Mouse (Mus musculus) hindbrain, embryonic 12.5 days (tissue): Measurements from ENCODE around the gene Atg4c. TPM values are rescaled to one million over a fixed set of nuclear protein-coding genes. Genes with fewer than 3 reads are reported as not detected.

Source experiments
- ATAC-seq: fragments of 200-750 bp; cut with Nextera tagmentation; 2 replicates; pipeline ENCODE4 v1.8.0; 2017; ENCODE audit warnings: moderate TSS enrichment; ENCODE audit not compliant: low FRiP score
- H3K27ac ChIP-seq: fragments of 300-500 bp; sonication (generic); 2 replicates; pipeline ENCODE4 v1.5.1; 2016; ENCODE audit warnings: mild to moderate bottlenecking
- H3K27me3 ChIP-seq: fragments of 300-500 bp; sonication (generic); 2 replicates; pipeline ENCODE4 v1.6.1; 2016; ENCODE audit warnings: mild to moderate bottlenecking
- H3K36me3 ChIP-seq: fragments of 300-500 bp; sonication (generic); 2 replicates; pipeline ENCODE4 v1.6.1; 2016; ENCODE audit warnings: mild to moderate bottlenecking
- H3K4me1 ChIP-seq: fragments of 300-500 bp; sonication (generic); 2 replicates; pipeline ENCODE4 v1.6.1; 2016
- H3K4me2 ChIP-seq: fragments of 300-500 bp; sonication (generic); replicated peaks from 2 replicates; pipeline ENCODE4 v1.6.1; 2016; ENCODE audit warnings: mild to moderate bottlenecking
- H3K4me3 ChIP-seq: fragments of 300-500 bp; sonication (generic); 2 replicates; pipeline ENCODE4 v1.5.1; 2016; ENCODE audit warnings: mild to moderate bottlenecking
- H3K9ac ChIP-seq: fragments of 300-500 bp; sonication (generic); 2 replicates; pipeline ENCODE4 v1.6.1; 2016; ENCODE audit warnings: mild to moderate bottlenecking, moderate library complexity
- H3K9me3 ChIP-seq: fragments of 300-500 bp; sonication (generic); replicated peaks from 2 replicates; pipeline ENCODE4 v1.6.1; 2016; ENCODE audit warnings: mild to moderate bottlenecking
- WGBS: fragments of 180-500 bp; shearing (Covaris S2); methylation state at CpG from one replicate; pipeline ENCODE4 v1.1.7; 2016; 5-methylcytosine and 5-hydroxymethylcytosine counted together
- polyA plus RNA-seq: library from polyadenylated mRNA; unstranded; fragments of >200 nt; fragmentation: Nextera tagmentation; extraction: Ambion mirVana; gene quantifications from 2 replicates; pipeline ENCODE4 v1.2.1, GENCODE M21; 2016

Atg4c gene
- 18.7 and 19.8 TPM in 2 replicates for polyA plus RNA-seq

DNA sequence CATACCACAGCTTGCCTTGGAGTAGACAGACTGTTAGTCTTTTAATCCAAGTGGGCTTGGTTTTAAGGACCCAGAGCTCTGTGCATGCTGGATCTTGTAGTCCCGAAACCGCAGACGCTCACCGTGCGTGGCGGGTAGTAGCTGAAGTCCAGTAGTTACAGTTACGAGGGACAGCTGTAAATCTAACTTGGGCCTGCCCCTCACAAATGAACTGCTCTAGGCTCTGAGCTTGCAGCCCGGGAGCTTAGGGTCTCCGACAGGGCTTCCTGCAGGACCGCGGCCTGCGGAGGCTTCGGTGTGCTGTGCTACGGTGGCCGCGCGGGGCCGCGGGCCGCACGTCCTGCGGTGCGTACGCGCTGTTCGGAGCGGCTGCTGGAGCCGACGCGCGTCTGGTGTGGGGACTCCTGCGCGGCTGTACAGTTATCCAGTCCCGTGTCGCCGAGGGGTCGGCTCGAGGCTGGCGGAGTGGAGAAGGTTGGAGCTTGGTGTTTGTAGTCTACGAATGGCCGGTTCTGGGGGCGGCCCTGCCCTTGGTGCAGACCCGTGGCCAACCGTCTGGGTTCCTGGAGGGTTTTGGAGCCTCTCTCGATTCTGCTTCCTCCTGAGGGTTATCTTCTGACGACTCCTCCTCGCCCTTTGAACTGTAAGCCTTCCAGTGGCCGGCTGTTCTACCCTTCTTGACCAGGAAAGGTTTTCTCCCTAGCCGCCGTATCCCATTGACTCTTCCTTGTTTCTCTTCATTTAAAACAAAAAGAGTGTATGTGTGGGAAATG is at the start of gene Atg4c:
TSS of gene Atg4c (plus strand) at position 125 of the 773 bp plus-strand sequence.
- H3K4me3 ChIP-seq, result peak within 1 kb of the TSS; percentile 64
- peak within 1 kb of the TSS; percentile 71 for H3K9ac ChIP-seq
- no peaks in the 10 kb centered on the region for H3K9me3 ChIP-seq
- WGBS, result under 1% methylated on average over 50 of the region's 50 CpGs
- H3K4me1 ChIP-seq, result 0 out of 2 replicates have a peak, but pooled peaks cover 5% of the 10 kb centered on the region
- no peaks in the 10 kb centered on the region for H3K27me3 ChIP-seq
- H3K27ac ChIP-seq, result peak within 1 kb of the TSS; percentile 93
- no peaks in the 10 kb centered on the region for H3K36me3 ChIP-seq
- peak; percentile 98 for ATAC-seq
- peak within 1 kb of the TSS; percentile 59 for H3K4me2 ChIP-seq

DNA sequence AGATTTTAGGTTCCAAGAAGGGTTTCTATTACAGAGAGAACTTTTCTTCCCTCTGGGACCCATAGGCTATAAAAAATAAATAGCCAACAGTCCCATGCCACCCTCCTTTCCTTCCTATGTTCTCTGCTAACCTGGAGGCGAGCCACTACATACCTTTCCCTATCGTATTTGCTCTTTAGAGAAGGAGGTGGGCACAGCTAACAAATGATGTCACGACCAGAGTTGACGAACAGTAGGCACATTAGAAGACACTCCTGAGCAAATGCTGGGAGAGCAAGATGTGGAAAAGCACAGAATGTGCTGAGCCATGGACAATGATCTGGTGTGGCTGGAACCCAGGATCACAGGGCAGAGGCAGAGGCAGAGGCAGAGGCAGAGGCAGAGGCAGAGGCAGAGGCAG is 42.3 kb upstream of the Atg4c start:
- Histone ChIP-seq H3K27me3 (no peaks in the 10 kb centered on the region), H3K4me3 (no peak overlapping the region), H3K36me3 (no peaks in the 10 kb centered on the region), H3K9me3 (0 out of 2 replicates have a peak, but pooled peaks cover 3% of the 10 kb centered on the region), H3K4me1 (peaks cover 3% of the 10 kb centered on the region; the same call in 1 of the 2 replicates), H3K4me2 (no peak overlapping the region), H3K9ac (no peak overlapping the region), H3K27ac (no peak overlapping the region)
- 93% methylated on average over 4 of the region's 4 CpGs for WGBS
- ATAC-seq, result no peak

DNA sequence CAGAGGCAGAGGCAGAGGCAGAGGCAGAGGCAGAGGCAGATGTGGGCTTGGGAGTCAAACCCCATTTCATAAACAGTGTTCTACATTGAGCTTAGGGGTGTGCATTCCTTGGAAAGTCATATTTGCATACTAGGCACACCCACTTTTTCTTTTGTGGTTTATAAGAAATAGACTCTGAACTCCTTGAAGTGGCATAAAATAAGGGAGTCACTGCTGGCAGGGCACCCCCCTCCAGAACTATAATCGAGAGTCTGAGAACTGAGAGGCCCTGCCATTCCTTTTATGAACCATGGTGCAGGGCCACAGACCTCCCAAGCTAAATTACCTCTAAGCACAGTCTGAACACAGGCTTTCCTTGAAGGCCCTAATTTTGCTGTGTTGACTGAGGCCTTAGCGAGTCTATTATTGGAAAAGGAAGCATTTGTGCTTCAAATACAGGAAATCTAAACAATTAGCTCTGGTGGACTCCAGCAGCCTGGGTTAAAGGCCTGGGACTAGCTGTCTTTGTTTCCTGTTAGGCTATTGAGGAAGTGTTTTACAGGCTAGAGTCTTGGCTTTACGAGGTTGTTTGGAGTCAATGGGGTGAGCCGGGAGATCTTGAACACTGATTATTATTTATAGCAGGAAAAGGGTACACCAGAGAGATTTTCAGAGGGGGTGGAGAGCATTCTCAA is 41.7 kb upstream of the Atg4c start:
- Histone ChIP-seq H3K4me3 (no peak overlapping the region), H3K4me2 (no peak overlapping the region)
- 50% methylated on average over 4 of the region's 4 CpGs for whole genome bisulfite sequencing

DNA sequence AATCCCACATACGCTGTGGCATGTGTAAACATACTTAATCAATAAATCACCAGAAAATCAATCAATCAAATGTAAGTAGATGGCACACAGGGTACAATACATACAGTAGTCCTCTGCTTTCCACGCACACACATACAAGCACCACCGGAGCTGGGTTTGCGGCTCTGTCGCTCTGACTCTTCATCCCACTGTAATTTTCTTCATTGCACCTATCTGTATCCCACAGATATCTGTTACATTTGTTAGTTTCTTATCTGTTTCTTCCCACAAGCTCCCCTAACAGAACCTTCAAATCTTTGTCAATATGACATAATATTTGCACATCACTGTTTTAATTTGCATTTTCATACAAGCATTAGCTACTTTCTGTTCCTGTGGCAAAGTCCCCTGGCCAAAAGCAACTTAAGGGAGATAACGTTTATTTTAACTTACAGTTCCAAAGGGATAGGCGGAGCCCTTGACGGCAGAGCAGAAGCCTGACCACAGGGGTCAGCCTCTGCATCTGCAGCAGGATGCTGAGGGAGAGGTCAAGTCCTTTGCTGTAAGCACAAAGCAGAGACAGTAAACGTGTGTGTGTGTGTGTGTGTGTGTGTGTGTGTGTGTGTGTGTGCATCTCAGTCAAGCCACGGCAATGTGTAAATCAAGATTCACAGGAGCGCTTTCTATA is 37.0 kb upstream of the Atg4c start:
- 61% methylated on average over 11 of the region's 11 CpGs for WGBS
- ATAC-seq, result no peak
- Histone ChIP-seq H3K36me3 (no peaks in the 10 kb centered on the region), H3K4me2 (no peak overlapping the region), H3K4me3 (no peak overlapping the region), H3K27me3 (peaks cover 13% of the 10 kb centered on the region), H3K4me1 (peaks cover 8% of the 10 kb centered on the region), H3K27ac (no peak overlapping the region), H3K9me3 (no peaks in the 10 kb centered on the region), H3K9ac (no peak overlapping the region)

More for the DNA sequence above, 41.7 kb upstream of the Atg4c start:
- H3K27me3 ChIP-seq, result no peaks in the 10 kb centered on the region
- no peak for ATAC-seq
- no peaks in the 10 kb centered on the region for H3K36me3 ChIP-seq
- 0 out of 2 replicates have a peak, but pooled peaks cover under 1% of the 10 kb centered on the region for H3K9me3 ChIP-seq
- no peak overlapping the region for H3K27ac ChIP-seq
- H3K4me1 ChIP-seq, result peaks cover 3% of the 10 kb centered on the region; the same call in 1 of the 2 replicates
- no peak overlapping the region for H3K9ac ChIP-seq

DNA sequence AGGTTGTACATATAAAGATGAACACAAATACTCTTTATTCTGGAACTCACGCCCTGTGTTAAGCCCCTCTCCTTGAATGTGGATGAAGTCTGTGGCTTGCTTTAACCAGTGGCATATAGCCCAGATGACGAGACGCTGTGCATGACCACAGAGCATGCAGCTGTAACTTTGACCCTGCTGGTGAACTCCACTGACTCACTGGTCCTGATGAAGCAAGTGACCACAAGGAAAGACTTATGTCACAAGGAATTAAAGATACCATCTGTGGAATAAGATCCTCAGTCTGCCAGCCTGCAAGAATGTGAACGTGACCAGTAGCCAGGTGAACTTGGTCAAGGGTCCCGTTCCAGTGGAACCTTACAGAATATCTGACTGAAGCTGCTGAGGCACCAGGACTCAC is 35.2 kb upstream of the Atg4c start:
- no peak for ATAC-seq
- Histone ChIP-seq H3K4me2 (no peak overlapping the region), H3K27ac (no peak overlapping the region), H3K9me3 (no peaks in the 10 kb centered on the region), H3K4me1 (peaks cover 11% of the 10 kb centered on the region), H3K36me3 (no peaks in the 10 kb centered on the region), H3K9ac (no peak overlapping the region), H3K27me3 (peaks cover 22% of the 10 kb centered on the region), H3K4me3 (no peak overlapping the region)
- WGBS, result 89% methylated on average over 5 of the region's 5 CpGs

DNA sequence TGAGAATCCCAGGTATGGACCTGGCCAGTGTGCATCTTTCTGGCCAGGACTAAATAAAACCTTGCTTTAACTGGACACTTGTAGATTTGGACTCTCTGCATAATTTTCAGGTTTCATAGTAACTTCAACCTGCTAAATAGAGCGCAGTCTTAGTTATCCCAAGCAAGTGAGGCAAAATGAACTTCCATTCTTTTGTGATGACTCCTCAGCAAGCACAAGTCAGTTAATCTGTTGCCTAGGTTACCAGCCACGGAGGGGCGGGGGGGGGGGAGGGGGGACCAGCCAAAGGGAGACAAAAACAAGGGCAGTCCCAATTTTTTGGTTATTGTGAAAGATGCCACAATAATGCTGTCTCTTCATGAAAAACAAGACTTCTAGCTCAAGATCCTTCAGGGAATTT is 33.3 kb upstream of the Atg4c start:
- no peak overlapping the region for H3K27ac ChIP-seq
- peaks cover 22% of the 10 kb centered on the region for H3K27me3 ChIP-seq
- no peak for ATAC-seq
- H3K9ac ChIP-seq, result no peak overlapping the region
- 12% methylated on average over 3 of the region's 3 CpGs for WGBS
- H3K4me1 ChIP-seq, result peaks cover 14% of the 10 kb centered on the region
- no peaks in the 10 kb centered on the region for H3K9me3 ChIP-seq
- H3K36me3 ChIP-seq, result no peaks in the 10 kb centered on the region
- no peak overlapping the region for H3K4me3 ChIP-seq
- no peak overlapping the region for H3K4me2 ChIP-seq

DNA sequence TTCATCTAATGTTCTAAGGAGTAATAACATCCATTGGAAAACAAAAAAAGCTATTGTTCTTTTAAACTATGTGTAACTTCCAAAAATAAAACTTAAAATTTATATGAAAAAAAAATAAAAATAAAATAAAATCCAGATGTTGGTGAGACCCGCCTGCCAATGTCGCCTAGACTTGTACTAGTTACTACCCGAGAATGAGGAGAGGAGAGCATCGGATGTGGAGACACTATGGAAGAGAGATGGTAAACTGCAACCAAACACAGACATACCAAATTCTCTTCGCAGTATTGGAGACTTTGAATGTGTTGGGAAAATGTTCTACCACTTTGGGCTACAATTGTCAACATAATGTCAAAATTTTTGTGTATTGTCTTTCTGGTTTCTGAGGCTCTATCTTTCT is 32.8 kb upstream of the Atg4c start:
- H3K4me1 ChIP-seq, result peaks cover 14% of the 10 kb centered on the region
- H3K4me3 ChIP-seq, result no peak overlapping the region
- H3K36me3 ChIP-seq, result no peaks in the 10 kb centered on the region
- no peak for ATAC-seq
- H3K4me2 ChIP-seq, result no peak overlapping the region
- H3K27me3 ChIP-seq, result peaks cover 24% of the 10 kb centered on the region
- H3K9ac ChIP-seq, result no peak overlapping the region
- H3K9me3 ChIP-seq, result no peaks in the 10 kb centered on the region
- H3K27ac ChIP-seq, result no peak overlapping the region
- 33% methylated on average over 5 of the region's 5 CpGs for WGBS

DNA sequence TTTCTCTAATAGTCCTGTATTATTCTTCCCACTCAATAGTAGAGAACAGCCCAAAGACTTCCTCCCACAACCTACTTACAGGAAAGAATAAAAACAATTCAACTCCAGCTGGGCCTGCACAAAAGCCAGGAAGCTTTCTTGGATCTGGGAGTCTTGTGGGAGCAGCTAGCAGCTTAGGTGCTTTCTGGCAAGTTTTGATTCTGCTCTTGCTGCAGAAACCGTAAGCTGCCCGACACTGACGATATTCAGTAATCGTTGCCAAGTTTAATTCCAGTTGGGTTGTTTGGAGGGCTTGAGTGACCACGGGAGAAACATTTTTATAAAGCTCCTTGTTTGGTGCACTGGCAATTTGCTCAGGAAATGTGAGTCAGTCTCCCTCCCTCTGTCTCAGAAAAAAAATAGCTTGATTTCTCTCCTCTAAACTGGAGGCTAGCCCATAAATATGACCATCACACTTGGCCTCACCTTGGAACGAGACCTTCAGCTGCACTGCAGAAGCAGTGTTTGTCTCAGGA is 32.2 kb upstream of the Atg4c start:
- Histone ChIP-seq H3K27ac (no peak overlapping the region), H3K9ac (no peak overlapping the region), H3K4me3 (no peak overlapping the region), H3K4me2 (no peak overlapping the region), H3K4me1 (peaks cover 14% of the 10 kb centered on the region), H3K27me3 (peaks cover 26% of the 10 kb centered on the region), H3K36me3 (no peaks in the 10 kb centered on the region), H3K9me3 (no peaks in the 10 kb centered on the region)
- ATAC-seq, result no peak
- 14% methylated on average over 6 of the region's 6 CpGs for whole genome bisulfite sequencing

DNA sequence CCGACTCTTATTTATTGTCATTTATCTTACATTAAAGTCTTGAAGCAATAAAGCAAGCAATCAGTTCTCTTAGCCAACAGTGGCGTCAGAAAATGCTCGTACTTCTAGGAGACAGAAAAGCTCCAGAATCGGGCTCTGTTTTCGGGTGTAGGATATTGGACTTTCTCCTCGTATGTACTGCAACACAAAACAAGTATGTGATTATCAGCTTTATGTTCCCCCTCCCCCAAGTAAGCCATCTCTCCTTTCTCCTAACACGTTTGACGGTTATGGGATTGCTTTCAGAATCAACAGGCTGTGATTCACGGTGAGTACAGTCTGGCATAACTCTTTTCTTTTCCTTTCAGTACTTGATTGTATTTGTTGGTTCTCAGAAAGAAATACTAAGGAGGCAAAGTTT is 30.7 kb upstream of the Atg4c start:
- H3K4me2 ChIP-seq, result no peak overlapping the region
- H3K36me3 ChIP-seq, result no peaks in the 10 kb centered on the region
- no peak overlapping the region for H3K27ac ChIP-seq
- no peaks in the 10 kb centered on the region for H3K9me3 ChIP-seq
- H3K27me3 ChIP-seq, result peaks cover 26% of the 10 kb centered on the region
- no peak overlapping the region for H3K4me3 ChIP-seq
- no peak overlapping the region for H3K9ac ChIP-seq
- WGBS, result 53% methylated on average over 9 of the region's 9 CpGs
- H3K4me1 ChIP-seq, result peaks cover 14% of the 10 kb centered on the region
- ATAC-seq, result no peak

DNA sequence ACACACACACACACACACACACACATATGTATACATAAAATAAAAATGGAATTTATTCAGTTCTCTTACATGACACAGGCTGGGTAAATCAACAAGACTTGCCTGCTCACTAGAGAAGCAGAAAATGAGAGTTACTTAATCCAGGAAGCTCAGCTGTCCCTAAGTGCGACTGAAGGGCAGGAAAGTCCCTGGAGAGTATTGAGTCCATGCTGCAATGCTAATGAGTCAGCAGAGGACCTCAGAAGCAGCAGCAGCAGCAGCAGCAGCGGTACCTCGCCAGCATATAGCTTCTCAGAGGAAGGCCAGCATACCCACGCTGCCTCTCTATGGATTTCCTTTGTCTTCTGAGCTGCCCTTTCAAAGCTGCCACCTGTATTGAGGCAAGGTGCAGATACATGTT is 30.2 kb upstream of the Atg4c start:
- no peak for ATAC-seq
- 16% methylated on average over 4 of the region's 4 CpGs for WGBS
- peaks cover 23% of the 10 kb centered on the region for H3K27me3 ChIP-seq

DNA sequence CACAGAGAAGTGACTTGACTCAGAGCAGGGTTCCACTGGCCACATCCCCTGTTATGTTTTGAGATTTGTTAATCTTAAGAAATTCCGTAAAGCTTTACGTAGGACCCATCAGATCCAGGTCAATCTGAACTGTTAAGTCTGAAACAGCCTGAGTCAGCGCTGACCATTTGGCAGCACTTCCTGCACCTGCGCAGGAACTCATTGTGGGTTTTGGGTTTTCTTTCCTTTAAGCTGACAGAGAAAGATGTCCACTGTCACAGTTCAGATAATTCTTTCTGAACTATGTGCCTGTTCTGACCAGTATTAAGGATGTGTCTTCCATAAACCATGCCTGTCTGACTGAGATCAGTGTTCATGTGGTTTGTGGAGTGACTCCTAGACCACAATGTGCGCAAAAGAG is 24.9 kb upstream of the Atg4c start:
- Histone ChIP-seq H3K4me3 (no peak overlapping the region), H3K9me3 (no peaks in the 10 kb centered on the region), H3K36me3 (no peaks in the 10 kb centered on the region), H3K4me1 (no peaks in the 10 kb centered on the region), H3K27ac (no peak overlapping the region), H3K4me2 (no peak overlapping the region), H3K9ac (no peak overlapping the region), H3K27me3 (0 out of 2 replicates have a peak, but pooled peaks cover 4% of the 10 kb centered on the region)
- 95% methylated on average over 5 of the region's 5 CpGs for WGBS
- ATAC-seq, result no peak

More for the DNA sequence above, 30.2 kb upstream of the Atg4c start:
- Histone ChIP-seq H3K9me3 (no peaks in the 10 kb centered on the region), H3K36me3 (no peaks in the 10 kb centered on the region), H3K4me2 (no peak overlapping the region), H3K27ac (no peak overlapping the region), H3K4me1 (peaks cover 14% of the 10 kb centered on the region), H3K4me3 (no peak overlapping the region), H3K9ac (no peak overlapping the region)

DNA sequence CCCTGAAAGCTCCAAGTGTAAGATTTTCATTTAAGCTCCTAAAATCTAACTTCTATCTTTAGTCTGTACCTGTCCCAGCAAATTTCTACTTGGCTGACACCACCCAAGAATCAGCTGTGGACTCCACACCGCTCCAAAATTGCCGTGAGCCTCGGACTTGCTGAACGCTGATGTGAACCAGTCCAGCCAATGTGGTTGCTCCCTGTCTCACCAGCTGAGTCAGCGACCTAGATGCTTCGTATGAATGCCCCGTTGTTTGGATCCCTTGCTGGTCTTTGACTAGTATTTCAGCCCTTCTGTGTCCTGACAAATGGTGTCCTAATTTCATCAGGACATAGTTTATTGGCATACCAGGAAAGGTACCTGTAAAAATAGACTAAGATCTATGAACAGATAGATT is 19.5 kb upstream of the Atg4c start:
- H3K27ac ChIP-seq, result no peak overlapping the region
- WGBS, result 84% methylated on average over 7 of the region's 7 CpGs
- H3K9me3 ChIP-seq, result no peaks in the 10 kb centered on the region
- no peak for ATAC-seq
- H3K27me3 ChIP-seq, result no peaks in the 10 kb centered on the region
- H3K4me3 ChIP-seq, result no peak overlapping the region
- H3K36me3 ChIP-seq, result no peaks in the 10 kb centered on the region
- H3K4me2 ChIP-seq, result no peak overlapping the region
- peaks cover under 1% of the 10 kb centered on the region for H3K4me1 ChIP-seq
- H3K9ac ChIP-seq, result no peak overlapping the region
